Mouse (Mus musculus): ENCODE data around the gene Cdc42ep2.

The Cdc42ep2 gene

GRCm38 (mm10) chr19:5940656-5941055, 16.0 kb upstream of the Cdc42ep2 start:
- DNase-seq (ENCODE audit: low read depth, low spot score), result no peak

DNA sequence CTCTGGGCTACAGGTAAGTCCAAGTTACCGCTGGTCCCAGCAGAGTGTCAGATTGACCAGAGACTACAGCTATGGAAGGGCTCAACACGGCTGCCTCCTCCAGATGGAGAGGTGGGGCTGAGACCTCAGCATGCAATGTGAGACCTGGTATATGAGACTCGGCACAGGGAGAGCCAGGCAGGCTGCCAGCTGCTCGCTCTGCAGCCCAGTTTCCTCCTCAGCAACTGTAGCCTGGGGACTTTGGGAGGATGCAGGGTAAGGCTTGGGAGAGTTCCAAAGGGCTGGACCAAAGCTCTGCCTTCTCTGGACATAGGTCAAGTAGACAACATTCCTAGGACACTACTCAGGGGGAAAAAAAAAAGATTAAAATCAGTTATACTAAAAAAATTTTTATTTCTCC, 15.6 kb upstream of the Cdc42ep2 start:
- DNase-seq (ENCODE audit: low read depth, low spot score), result no peak

- no peak for DNase-seq (ENCODE audit: low read depth, low spot score)
Measured at GRCm38 (mm10) chr19:5939715-5940114, 15.1 kb upstream of the Cdc42ep2 start.

GRCm38 (mm10) chr19:5938516-5938915, 13.9 kb upstream of the Cdc42ep2 start:
- no peak for DNase-seq (ENCODE audit: low read depth, low spot score)

- peak; percentile 68 for DNase-seq (ENCODE audit: low read depth, low spot score)
Measured at GRCm38 (mm10) chr19:5937836-5938406, 13.3 kb upstream of the Cdc42ep2 start.

DNA sequence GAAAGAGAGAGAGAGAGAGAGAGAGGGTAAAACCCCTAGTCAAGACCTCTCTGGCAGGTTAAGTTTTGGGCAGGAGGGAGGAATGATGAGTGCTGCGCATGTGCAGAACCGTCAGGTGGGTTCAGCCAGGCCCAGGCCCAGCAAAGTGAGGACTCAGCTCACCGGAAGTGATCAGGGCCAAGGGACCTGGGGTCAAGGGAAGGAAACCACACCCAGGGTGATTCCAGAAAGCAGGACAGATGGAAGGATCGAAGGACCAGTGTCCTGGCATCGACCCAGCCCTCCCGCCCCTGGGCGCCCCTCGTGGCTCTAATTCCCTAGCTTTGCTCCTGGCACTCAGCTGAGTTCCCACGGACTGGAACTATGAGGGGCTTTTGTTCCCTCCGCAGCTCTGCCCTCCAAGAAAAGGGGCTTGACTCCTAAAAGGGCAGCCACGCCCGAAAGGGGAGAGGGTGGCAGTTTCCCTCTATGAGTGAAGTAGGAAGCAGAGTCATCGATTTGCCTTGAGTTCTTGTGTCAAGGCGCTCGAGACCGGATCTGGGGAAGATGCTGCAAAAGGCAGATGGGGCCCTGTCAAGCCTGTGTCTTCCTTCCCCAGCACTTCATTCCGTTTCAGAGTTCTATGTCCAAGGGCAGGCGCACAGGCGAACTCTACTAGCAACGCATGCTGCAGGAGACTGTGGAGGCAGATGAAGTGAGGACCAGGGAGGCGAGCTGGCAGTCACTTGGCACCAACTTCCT, 12.6 kb upstream of the Cdc42ep2 start:
- DNase-seq (ENCODE audit: low read depth, low spot score), result peak; percentile 54

GRCm38 (mm10) chr19:5935691-5936090, 11.1 kb upstream of the Cdc42ep2 start:
- DNase-seq (ENCODE audit: low read depth, low spot score), result no peak

DNA sequence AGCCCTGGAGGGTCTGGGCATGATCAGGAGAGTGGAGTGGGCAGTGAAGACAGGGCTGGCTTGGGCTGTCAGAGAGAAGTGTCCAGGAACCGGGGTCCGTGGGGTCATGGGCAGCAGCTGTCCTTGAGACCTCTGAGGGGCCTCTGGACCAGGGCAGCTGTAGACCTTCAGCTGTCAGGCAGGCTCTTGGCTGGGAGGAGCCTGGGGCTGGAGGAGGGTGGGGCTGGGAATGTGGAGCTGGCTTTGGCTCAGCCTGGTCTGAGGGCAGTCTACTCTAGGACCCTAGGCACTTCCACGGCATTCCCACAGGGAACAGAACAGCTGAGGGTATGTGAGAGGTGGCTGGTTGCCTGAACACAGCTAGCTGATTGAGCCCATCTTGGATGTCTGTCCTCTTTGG, 10.7 kb upstream of the Cdc42ep2 start:
- DNase-seq (ENCODE audit: low read depth, low spot score), result no peak

DNA sequence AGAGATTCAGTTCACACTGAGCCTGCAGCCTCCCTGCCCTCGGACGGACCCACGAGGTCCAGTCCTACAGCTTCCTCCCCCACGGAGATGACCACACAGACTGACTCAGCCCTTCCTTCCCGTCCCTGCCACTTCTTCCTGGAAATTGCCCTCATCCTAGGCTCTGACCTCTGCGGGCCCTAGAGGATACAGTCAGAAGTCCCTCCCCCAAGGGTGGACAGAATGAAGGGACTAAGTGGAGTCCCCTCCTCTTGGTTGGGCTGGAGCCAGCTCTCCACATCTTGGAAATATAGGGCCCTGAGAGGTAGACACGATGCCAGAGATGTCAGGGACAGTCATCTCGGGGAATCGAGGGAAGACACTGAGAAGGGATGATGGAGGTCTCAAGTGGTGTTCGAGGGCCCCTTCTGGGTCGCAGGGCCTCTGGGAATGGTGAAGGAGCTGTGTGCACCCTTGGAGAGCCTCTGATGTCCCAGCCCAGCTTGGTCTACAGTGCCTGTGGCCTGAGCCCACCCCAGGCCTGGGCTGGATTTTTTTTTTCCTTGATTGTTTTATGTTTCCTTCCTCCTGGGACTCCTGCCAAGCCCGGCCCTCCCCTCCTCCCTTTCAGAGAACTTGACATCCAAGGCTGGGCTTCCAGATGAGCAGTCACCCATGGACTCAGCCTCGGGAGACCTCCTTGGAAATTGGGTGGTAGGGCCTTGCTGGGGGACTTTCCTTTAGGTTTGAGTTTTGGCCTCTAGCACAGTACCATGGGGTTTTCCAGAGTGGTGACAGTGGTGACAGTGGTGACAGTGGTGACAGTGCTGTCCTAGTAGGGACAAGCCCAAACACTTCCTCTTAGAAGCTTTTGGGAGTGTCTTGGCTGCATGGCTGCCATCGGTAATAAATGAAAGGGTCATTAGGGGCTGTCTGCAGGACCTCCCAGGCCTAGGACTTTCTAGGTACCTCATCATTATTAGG, 5.3 kb upstream of the Cdc42ep2 start:
- no peak for DNase-seq (ENCODE audit: low read depth, low spot score)

- no peak for DNase-seq (ENCODE audit: low read depth, low spot score)
Measured at GRCm38 (mm10) chr19:5928546-5928945, 3.9 kb upstream of the Cdc42ep2 start.

DNA sequence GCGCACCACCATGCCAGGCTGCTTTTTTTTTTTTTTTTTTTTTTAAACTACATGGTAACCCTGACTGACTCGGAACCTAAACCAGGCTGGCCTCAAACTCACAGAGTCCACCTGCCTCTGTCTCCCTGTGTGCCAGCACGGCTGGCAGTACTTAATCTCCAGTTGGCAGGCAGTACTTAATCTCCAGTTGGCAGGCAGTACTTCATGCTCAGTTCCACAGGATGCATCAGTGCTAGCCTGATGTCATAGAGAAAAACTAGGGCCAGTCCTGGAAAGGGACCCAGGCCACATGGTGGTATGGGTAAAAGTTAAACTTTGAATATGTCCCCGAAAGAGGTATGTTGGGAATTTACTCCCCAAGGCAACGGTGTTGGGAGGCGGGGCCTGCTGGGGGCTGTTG, 3.5 kb upstream of the Cdc42ep2 start:
- DNase-seq (ENCODE audit: low read depth, low spot score), result no peak

DNA sequence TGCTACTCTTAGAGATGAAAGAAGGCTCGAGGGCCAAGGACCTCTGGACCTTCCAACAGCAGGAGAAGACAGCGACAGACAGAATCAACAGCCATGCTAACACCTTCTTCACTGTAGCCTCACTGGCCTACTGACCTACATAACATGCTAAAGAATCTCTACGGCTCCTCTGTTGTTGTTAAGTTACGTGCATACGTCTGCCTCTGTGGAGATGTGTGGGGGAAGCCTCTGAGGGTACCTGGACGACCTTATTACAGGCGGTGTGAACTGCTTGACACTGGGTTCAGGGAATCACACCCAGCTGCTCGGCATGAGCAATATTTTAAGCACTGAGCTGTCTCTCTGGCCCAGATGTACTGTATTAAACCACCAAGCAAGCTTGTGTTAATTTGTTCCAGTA, 2.9 kb upstream of the Cdc42ep2 start:
- DNase-seq (ENCODE audit: low read depth, low spot score), result no peak

- DNase-seq (ENCODE audit: low read depth, low spot score), result no peak
Measured at GRCm38 (mm10) chr19:5927026-5927425, 2.4 kb upstream of the Cdc42ep2 start.

- DNase-seq (ENCODE audit: low read depth, low spot score), result no peak
Measured at GRCm38 (mm10) chr19:5925311-5925855, 767 bp upstream of the Cdc42ep2 start.

DNA sequence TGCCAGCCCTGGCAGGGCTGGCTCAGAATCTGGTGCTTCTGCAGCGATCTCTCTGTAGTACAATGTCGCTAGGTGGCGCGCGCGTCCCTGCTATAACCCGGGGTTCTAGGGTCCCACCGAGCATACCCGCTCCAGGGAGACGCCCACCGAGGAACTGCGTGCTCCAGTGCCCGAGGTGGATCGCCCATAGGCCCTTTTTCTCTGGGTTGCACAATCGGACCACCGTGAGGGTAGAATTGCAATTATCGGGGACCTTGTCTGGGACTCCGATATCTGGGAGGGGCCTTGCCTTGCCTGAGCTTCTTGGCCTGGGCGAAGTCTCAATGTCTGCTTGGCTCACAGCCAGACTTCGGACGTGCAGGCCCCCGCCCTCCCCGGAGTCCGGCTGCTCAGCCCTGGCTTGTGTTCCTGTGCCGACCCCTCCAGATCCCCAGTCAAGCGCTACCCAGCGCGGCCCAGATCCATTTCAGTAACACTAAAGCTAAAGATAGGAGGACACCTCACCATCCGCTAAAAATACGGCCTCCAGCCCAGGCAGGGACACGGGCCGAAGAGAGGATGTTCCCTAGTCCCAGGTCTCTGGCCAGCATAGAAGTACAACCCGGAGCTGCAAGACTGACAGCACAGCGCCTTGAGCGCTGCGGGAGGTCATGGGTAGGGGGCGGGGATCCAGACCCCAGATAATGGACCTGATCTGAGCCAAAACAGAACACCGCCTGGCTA, 465 bp downstream of the Cdc42ep2 start:
- DNase-seq (ENCODE audit: low read depth, low spot score), result peak; percentile 91

GRCm38 (mm10) chr19:5922963-5923362, 1.7 kb downstream of the Cdc42ep2 start:
- no peak for DNase-seq (ENCODE audit: low read depth, low spot score)

DNA sequence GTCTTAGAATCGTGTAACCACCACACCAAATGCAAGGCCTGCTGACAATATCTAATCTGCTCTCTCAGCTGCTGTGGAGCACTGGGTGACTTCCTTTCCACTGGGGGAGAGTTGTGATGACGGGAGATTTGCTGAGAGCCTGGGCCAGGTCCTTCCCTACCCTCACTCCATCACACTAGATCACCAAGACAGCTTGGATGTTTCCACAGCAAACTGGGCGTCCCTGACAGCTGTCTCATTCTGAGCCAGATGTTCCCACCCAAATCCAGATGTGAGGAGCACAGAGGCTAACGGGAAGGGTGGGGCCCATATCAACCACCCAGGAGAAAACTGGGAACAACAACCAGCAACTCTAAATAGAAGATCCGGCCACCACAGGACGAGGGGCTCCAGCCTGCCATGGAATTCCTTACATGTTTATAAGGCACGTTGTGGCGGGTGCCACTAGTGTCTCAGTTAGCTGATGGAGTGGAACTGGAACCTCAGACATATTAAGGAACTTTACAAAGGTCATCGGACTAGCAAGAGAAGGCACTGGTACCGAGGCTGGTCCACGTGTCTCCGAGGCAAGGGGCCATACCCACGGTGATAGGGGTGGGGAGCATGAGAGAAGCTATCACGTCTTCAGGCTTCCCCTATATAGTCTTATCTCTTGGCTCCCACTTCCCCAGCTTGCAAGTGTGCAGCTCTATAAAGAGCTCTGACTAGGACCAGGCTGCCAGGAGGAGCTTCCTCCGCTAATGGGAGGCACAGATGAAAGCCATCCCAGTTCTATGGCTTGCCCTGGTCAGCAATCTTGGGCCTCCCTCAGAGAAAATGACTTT, 2.3 kb downstream of the Cdc42ep2 start:
- no peak for DNase-seq (ENCODE audit: low read depth, low spot score)

DNA sequence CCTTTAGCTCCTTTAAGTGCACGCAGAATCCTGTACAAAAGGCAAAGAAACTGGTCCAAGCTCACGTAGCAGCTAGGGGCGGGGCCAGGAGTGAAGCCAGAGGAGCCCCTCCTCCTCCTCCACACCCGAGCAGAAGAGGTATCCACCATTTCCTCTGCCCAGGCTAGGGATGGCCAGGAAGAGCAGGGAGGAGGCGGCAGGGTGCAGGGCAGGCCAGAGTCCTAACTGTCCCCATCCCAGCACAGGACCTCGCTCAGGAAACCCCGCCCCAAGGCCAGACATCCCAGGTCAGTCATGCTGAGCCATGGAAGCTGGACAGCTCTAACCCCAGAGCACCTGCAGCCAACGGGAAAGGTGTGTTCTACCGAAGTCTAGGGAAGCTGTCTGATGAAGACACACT, 2.9 kb downstream of the Cdc42ep2 start:
- DNase-seq (ENCODE audit: low read depth, low spot score), result peak; percentile 56

DNA sequence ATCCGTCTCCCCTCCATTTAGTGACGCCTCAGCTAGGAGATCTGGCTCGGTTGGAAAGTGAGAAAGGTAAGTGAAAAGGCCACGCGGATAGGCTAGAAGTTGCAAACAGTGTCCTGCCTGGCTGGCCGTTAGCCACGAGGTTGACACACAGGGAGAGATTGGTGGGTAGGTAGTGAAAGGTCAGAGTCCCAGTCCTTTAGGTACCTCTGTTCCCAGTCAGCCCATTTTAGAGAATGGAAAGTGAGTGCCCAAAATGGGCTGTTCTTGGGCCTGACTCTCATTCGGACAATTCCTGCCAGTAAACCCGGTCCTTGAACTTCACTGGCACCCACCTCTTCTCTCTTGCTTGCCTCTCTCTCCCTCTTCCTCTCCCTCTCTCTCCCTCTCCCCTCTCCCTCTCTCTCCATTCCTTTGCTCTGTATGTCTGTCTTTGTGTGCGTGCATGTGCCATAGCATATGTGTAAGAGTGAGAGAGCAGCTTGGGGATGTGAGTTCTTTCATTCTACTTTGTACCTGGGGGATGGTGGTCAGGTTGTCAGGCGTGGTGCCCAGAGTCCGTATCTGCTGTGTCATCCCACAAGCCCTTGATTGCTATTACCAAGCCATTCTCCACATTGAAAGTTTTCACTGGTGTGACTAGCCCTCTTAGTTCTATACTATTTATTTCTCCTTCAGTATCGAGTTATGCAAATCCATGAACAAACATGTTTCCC, 11.5 kb downstream of the Cdc42ep2 start, which contains the start of gene Dpf2:
Gene Dpf2 (minus strand): TSS at position 4 of the 713 bp plus-strand sequence.
- no peak for DNase-seq (ENCODE audit: low read depth, low spot score)
